Mouse (Mus musculus): ENCODE measurements around the gene Macc1.
"Not testable (repeated sequence)": the region's sequence is repeated elsewhere in the genome, so short reads cannot be mapped to it uniquely, and the experiment has no call there.

Gene Macc1

DNA sequence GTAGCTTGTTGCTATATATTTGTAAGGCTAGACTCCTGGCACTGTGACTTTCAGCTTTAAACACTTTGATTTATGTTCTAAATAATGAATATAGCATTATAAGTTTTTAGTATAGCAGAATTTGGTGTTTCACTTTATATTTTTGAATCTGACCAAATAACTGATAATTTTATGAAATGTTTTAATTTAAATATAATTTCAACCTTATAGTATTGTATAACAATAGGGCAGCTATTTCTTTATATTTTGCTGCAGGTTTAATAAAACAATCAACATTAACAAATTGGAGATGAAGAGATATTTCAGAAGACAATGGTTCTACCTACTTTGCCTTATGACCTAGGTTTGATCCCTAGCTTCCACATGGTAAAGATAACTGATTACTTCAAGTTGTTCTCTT is at the start of gene Macc1:
Gene Macc1 (plus strand): TSS at position 301 of the 400 bp plus-strand sequence.
- no peak for DNase-seq (ENCODE audit: low read depth, low spot score)

DNA sequence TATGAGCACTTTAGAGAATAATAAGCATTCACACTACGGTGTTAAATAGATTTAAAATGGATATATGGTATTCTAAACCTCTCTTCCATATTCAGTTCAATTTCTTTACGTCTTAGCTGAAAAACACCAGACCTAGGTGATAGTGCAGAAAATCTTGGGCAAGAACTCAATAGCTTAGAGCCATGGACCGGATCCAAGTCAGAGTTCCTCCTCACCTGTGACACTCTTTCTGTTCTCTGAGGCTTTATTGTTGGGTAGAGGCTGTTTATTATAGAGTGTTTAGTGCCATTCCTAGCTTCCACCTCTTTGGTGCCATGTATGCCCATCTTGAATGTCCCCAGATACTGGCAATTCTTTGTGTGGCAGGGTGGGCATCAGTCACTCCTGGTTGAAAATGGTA is 49.6 kb upstream of the Macc1 start:
- no peak for DNase-seq (ENCODE audit: low read depth, low spot score)

DNA sequence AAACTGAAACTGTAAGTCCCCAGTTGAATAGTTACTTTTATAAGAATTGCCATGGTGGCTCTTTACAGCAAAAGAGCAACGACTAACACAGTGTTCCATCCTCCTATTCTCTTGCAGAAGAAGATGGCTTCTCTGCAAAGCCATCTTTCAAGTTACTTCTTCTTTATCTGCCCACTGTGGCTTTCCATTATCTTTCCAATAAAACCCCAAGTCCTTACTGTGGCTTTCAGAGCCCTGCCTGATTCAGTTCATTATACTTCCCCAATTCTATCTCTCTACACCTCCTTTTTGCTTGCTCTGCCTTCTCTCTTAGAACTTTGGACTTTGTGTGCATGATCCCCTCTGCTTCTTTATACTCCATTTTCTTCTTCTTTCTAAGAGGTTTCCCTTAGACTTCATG is 45.3 kb upstream of the Macc1 start:
- DNase-seq (ENCODE audit: low read depth, low spot score): no peak

- DNase-seq (ENCODE audit: low read depth, low spot score): no peak
Measured at GRCm38 (mm10) chr12:119270036-119270435, 44.0 kb upstream of the Macc1 start.

DNA sequence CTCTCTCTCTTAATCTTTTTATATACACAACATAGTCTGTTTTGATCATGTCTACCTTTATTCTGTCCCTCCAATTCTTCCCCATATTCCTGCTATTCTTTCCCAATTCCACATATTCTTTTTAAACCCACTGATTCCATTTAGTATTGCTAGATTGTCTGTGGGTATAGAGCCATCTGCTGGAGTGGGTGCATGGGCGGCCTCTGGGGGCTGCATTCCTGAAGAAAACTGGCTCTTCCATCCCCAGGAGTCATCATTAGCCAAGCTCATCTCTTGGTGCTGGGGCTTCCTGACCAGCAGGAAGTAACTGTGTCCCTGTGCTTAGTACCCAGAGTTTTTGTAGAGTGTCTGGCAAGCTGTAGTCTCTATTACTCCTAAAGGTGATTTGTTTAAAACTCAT is 42.1 kb upstream of the Macc1 start:
- no peak for DNase-seq (ENCODE audit: low read depth, low spot score)

DNA sequence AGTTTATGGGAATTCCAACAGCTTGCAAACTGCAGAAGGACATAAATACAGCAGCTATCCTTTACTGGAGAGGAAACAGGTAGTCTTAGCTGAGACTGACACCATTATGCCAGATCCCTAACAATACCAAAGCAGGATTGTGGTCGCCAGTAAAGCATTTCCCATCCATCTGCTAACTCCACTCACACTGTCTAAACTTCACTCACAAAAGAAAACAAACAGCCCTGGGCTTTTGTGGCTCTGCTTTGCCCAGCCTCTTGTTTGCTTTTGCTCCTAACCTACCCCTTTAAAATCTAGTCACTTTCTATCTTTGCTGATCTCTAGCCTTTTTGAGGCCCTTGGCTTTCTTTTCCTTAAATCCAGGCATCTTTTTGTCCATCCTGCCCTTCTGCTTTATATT is 40.5 kb upstream of the Macc1 start:
- no peak for DNase-seq (ENCODE audit: low read depth, low spot score)

GRCm38 (mm10) chr12:119276282-119276681 is 37.8 kb upstream of the Macc1 start:
- no peak for DNase-seq (ENCODE audit: low read depth, low spot score)

DNA sequence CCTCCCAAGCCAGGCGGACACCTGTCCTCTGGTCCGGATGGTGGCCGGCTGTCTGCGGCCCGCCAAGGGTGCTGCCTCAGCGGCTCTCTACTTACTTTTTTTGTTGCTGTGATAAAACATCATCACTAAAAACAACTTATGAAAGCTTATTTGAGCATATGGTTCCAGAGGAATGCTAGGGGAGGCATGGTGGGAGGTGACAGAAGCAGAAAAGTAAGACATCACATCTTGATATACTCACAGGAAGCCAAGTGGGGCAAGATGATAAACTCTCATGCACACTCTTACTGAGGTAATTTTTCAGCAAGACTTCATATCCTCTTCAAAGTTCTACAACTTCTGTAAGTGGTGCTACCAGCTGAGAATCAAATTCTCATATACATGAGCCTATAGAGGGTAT is 22.5 kb upstream of the Macc1 start:
- no peak for DNase-seq (ENCODE audit: low read depth, low spot score)

GRCm38 (mm10) chr12:119303618-119304017 is 10.5 kb upstream of the Macc1 start:
- no peak for DNase-seq (ENCODE audit: low read depth, low spot score)

GRCm38 (mm10) chr12:119313014-119313763 is 881 bp upstream of the Macc1 start:
- DNase-seq (ENCODE audit: low read depth, low spot score): peak; percentile 42

GRCm38 (mm10) chr12:119318799-119319198 is 4.7 kb downstream of the Macc1 start:
- no peak for DNase-seq (ENCODE audit: low read depth, low spot score)

- DNase-seq (ENCODE audit: low read depth, low spot score): peak; percentile 28
Measured at GRCm38 (mm10) chr12:119325400-119325799, 11.3 kb downstream of the Macc1 start.

GRCm38 (mm10) chr12:119330644-119331043 is 16.6 kb downstream of the Macc1 start:
- no peak for DNase-seq (ENCODE audit: low read depth, low spot score)

DNA sequence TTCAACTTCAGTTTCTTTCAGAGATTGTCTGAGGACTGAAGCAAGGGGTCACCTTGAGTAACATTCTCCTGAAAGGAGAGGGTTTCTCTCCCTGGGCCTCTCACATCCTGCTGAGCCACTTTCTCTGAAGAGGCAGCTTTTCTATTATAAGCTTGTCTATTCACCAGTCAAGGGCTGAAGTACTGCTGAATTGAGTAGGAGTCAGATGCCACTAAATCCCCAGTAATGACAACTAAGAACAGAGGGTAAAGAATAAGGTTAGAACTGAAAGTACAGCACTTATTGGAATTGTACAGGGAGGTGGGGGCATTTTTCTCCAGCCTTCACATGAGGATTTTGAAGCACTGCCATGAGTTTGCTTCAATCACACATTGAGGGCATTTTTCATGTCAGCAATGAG is 19.3 kb downstream of the Macc1 start:
- no peak for DNase-seq (ENCODE audit: low read depth, low spot score)

DNA sequence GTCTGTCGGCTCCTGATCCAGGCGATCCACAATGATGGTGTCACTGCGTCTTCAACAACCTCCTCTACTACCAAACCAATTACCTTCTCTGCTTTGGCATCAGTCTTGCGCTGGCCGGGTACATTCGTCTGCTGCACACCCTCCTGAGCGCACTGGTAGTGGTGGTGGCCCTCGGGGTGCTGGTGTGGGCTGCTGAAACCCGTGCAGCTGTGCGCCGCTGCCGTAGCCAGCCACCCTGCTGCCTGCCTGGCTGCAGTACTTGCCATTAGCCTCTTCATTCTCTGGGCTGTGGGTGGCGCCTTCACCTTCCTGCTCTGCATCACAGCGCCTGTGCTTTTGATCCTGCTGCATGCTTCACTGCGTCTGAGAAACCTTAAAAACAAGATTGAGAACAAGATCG is 38.5 kb downstream of the Macc1 start:
- not testable (repeated sequence) for DNase-seq (ENCODE audit: low read depth, low spot score)

GRCm38 (mm10) chr12:119357418-119358241 is 43.6 kb downstream of the Macc1 start:
- peak; percentile 21 for DNase-seq (ENCODE audit: low read depth, low spot score)

DNA sequence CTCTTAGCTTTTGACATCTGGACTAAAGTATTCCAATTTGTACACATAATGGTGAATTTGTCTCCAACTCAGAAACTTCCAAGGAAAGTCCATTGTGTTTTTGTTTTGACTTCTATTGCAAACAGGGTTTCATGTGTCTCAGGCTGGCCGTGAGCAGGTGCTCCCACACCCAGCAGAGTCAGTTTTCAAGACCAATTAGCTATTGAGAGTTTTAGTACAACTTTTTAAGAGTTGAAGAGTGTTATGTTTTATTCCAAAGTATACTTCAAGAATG is 44.1 kb downstream of the Macc1 start:
- no peak for DNase-seq (ENCODE audit: low read depth, low spot score)

- DNase-seq (ENCODE audit: low read depth, low spot score): no peak
Measured at GRCm38 (mm10) chr12:119365041-119365440, 51.0 kb downstream of the Macc1 start.

- peak; percentile 22 for DNase-seq (ENCODE audit: low read depth, low spot score)
Measured at GRCm38 (mm10) chr12:119369832-119370231, 55.8 kb downstream of the Macc1 start.

DNA sequence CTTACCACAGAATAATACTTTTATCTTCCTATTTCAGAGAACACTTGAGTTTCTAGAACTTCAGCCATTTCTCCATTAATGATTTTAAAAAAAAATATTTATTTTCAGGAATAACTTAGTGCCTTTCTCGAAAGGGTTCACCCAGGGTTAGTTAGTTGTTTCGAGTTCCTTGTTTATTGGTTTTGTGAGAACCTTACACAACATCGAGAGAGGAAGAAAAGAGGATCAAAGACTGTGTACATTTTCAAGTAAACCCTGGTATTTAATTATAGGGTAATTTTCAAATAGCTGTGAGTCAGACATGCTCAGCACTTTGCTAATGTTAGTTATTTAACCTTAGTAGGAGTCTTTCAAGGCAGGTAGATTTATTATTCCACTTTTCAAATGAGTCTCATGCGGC is 58.3 kb downstream of the Macc1 start:
- DNase-seq (ENCODE audit: low read depth, low spot score): no peak

GRCm38 (mm10) chr12:119376879-119377278 is 62.8 kb downstream of the Macc1 start:
- peak; percentile 33 for DNase-seq (ENCODE audit: low read depth, low spot score)

DNA sequence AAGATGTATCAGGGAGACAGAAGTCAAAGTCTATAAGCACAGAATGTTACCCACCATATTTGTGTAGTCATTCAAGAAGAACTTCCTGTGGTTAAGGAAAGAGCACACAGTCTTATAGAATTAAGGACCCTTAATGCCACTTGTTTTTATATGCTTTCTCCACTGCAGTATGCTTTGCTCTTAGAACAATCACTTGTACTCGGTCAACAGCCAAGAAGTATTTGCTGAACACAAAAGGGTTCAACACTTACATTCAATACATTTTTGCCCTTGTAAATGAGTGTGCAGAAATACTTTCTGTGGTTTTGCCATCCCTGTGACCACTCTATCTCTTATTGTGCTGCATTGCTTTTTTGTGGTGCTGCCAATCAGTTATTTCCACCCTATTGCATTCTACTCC is 67.8 kb downstream of the Macc1 start:
- no peak for DNase-seq (ENCODE audit: low read depth, low spot score)

DNA sequence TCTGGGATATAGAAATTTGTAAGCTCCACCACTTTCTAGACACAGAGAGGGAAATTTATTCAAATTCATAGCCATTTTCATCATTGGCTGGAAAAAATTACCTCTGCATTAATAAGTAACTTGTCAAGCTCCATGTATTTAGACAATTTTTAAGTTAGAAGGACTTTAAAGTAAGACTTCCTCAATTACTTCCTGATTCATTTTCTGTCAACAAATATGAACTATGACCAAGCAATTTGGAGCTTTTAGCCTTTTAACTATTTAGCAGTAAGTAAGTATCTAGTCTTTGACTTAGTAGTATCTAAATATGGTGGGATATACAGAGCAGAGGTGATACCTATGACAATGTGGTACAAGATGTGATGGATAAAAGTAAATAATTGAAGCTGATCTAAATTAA is 72.2 kb downstream of the Macc1 start:
- peak; percentile 41 for DNase-seq (ENCODE audit: low read depth, low spot score)

All from A20 (cell line).